Mouse (Mus musculus) intestine, embryonic 16.5 days (tissue): ENCODE measurements around the gene Tshz2. TPM values are rescaled to one million over a fixed set of nuclear protein-coding genes. Genes with fewer than 3 reads are reported as not detected.
A peak's percentile ranks its signal among the peaks of the same experiment; 100 is the strongest.

Source experiments
- ATAC-seq: fragments of 200-750 bp; cut with Nextera tagmentation; 2 replicates; pipeline ENCODE4 v1.8.0; 2017; ENCODE audit warnings: moderate TSS enrichment, moderate library complexity
- H3K27ac ChIP-seq: fragments of 300-500 bp; sonication (generic); 2 replicates; pipeline ENCODE4 v1.5.1; 2014; ENCODE audit warnings: mild to moderate bottlenecking, low read length
- H3K27me3 ChIP-seq: fragments of 300-500 bp; sonication (generic); replicated peaks from 2 replicates; pipeline ENCODE4 v1.6.1; 2014; ENCODE audit warnings: low read length, control low read depth, mixed read lengths; ENCODE audit not compliant: control insufficient read depth, insufficient read depth
- H3K36me3 ChIP-seq: fragments of 300-500 bp; sonication (generic); 2 replicates; pipeline ENCODE4 v1.6.1; 2014; ENCODE audit warnings: low read length, control low read depth; ENCODE audit not compliant: control insufficient read depth, insufficient read depth
- H3K4me1 ChIP-seq: fragments of 300-500 bp; sonication (generic); 2 replicates; pipeline ENCODE4 v1.6.1; 2014; ENCODE audit warnings: low read length, control low read depth, mixed read lengths; ENCODE audit not compliant: control insufficient read depth, insufficient read depth
- H3K4me2 ChIP-seq: fragments of 300-500 bp; sonication (generic); 2 replicates; pipeline ENCODE4 v1.6.1; 2014; ENCODE audit warnings: low read depth, low read length, control low read depth
- H3K4me3 ChIP-seq: fragments of 300-500 bp; sonication (generic); 2 replicates; pipeline ENCODE4 v1.5.1; 2014; ENCODE audit warnings: mild to moderate bottlenecking, low read length
- H3K9ac ChIP-seq: fragments of 300-500 bp; sonication (generic); 2 replicates; pipeline ENCODE4 v1.6.1; 2014; ENCODE audit warnings: low read depth, low read length
- H3K9me3 ChIP-seq: fragments of 300-500 bp; sonication (generic); 2 replicates; pipeline ENCODE4 v1.6.1; 2016; ENCODE audit warnings: low read length, control low read depth; ENCODE audit not compliant: control insufficient read depth
- WGBS: fragments of 180-500 bp; shearing (Covaris S2); extraction: QIAGEN DNeasy Blood & Tissue Kit; methylation state at CpG from one replicate; pipeline ENCODE4 v1.1.7; 2014; 5-methylcytosine and 5-hydroxymethylcytosine counted together
- polyA plus RNA-seq: library from polyadenylated mRNA; unstranded; fragments of >200 nt; fragmentation: Nextera tagmentation; extraction: Ambion mirVana; gene quantifications from 2 replicates; pipeline ENCODE4 v1.2.1, GENCODE M21; 2015

The Tshz2 gene
- polyA plus RNA-seq, 1 experiment from 2014 or later: 14.0 TPM

DNA sequence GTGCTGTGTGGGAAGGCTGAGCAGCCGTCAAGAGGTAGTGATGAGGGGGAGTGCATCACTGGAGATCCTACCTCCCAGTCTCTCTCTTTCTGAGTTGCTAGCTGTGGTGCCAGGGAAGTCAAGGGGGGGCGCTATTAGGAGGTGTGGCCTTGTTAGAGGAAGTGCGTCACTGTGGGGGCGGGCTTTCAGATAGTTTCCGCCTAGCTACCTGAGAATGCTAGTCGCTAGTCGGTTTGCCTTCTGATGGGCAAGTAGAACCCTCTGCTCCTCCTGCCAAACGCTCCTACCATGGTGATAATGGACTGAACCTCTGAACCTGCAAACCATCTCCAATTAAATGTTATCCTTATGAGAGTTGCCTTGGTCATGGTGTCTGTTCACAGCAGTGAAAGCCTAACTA, 282.1 kb downstream of the Tshz2 start:
- no peak overlapping the region for H3K9ac ChIP-seq
- no peaks in the 10 kb centered on the region for H3K4me1 ChIP-seq
- ATAC-seq: no peak
- H3K27me3 ChIP-seq: no peaks in the 10 kb centered on the region
- H3K27ac ChIP-seq: no peak overlapping the region
- H3K4me2 ChIP-seq: no peak overlapping the region
- H3K4me3 ChIP-seq: no peak overlapping the region
- 79% methylated on average over 8 of the region's 8 CpGs for WGBS
- no peaks in the 10 kb centered on the region for H3K9me3 ChIP-seq
- no peaks in the 10 kb centered on the region for H3K36me3 ChIP-seq

- no peak overlapping the region for H3K9ac ChIP-seq
- no peaks in the 10 kb centered on the region for H3K27me3 ChIP-seq
- 82% methylated on average over 13 of the region's 13 CpGs for WGBS
- no peaks in the 10 kb centered on the region for H3K36me3 ChIP-seq
- H3K9me3 ChIP-seq: no peaks in the 10 kb centered on the region
- ATAC-seq: no peak
- H3K4me1 ChIP-seq: no peaks in the 10 kb centered on the region
- H3K4me3 ChIP-seq: no peak overlapping the region
- no peak overlapping the region for H3K4me2 ChIP-seq
- H3K27ac ChIP-seq: no peak overlapping the region
These were observed 282.5 kb downstream of the Tshz2 start for GRCm38 (mm10) chr2:169915326-169915725.

DNA sequence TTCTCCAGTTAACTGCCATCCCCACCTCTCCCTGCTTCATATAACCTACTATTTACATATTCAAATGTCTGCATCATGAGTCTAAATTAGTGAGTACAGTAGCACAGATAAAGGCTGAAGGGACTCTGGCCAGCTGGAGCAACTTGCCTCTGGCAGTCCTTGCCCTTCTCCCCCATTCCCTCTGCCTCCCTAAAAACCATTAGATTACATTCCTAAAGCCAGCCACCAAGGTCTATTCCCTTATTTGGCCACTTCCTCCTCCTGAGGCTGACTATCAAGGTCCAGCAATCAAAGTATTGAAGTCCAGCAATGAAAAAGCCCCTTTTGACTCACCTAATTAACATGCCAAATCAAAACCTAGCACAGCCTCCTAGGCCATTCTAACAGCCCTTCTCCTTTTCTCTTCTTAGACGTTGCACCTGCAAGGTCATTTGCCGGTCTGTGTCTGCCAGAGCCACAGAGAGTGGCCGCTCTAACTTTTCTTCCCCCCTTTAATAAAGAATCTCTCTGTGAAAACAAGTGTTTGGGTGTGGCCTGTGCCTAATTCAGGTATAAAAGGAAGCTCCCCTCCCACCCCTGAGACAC, 286.4 kb downstream of the Tshz2 start:
- no peak for ATAC-seq
- Histone ChIP-seq H3K4me1 (no peaks in the 10 kb centered on the region), H3K4me3 (no peak overlapping the region), H3K27me3 (no peaks in the 10 kb centered on the region), H3K36me3 (no peaks in the 10 kb centered on the region), H3K9ac (no peak overlapping the region), H3K4me2 (no peak overlapping the region), H3K27ac (no peak overlapping the region), H3K9me3 (no peaks in the 10 kb centered on the region)
- WGBS: 75% methylated on average over 3 of the region's 3 CpGs

GRCm38 (mm10) chr2:169924177-169924810, 291.5 kb downstream of the Tshz2 start:
- no peak overlapping the region for H3K4me3 ChIP-seq
- ATAC-seq: no peak
- H3K36me3 ChIP-seq: no peaks in the 10 kb centered on the region
- H3K9me3 ChIP-seq: no peaks in the 10 kb centered on the region
- H3K27ac ChIP-seq: 0 out of 2 replicates have a peak overlapping the region, but pooled peaks have one; percentile 13
- H3K4me1 ChIP-seq: peaks cover 7% of the 10 kb centered on the region
- H3K9ac ChIP-seq: no peak overlapping the region
- no peak overlapping the region for H3K4me2 ChIP-seq
- no peaks in the 10 kb centered on the region for H3K27me3 ChIP-seq
- 62% methylated on average over 8 of the region's 8 CpGs for WGBS

- ATAC-seq: no peak
- H3K9me3 ChIP-seq: no peaks in the 10 kb centered on the region
- no peak overlapping the region for H3K9ac ChIP-seq
- no peaks in the 10 kb centered on the region for H3K27me3 ChIP-seq
- no peaks in the 10 kb centered on the region for H3K36me3 ChIP-seq
- no peak overlapping the region for H3K4me3 ChIP-seq
- no peak overlapping the region for H3K4me2 ChIP-seq
- H3K27ac ChIP-seq: no peak overlapping the region
- 76% methylated on average over 5 of the region's 5 CpGs for WGBS
- peaks cover 12% of the 10 kb centered on the region for H3K4me1 ChIP-seq
These were observed 292.7 kb downstream of the Tshz2 start for GRCm38 (mm10) chr2:169925466-169925865.

DNA sequence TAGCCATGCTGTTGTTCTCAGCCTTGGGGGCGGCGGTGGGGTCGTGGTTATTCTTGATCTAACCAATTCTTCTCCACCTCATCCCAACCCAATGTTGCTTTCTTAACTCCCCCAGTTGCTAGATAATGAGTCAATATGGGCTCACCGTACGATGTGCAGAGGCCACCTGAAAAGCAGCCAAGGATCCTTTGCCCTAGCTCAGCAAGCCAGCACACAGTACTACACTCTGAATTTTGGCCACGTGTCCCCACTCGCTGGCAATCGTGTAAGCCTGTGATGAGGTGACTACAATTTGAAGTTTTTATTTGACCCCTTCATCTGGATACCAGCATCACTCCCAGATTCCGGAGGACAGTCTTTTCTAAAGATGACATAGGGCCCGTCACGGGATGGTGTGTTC, 293.2 kb downstream of the Tshz2 start:
- Histone ChIP-seq H3K4me2 (no peak overlapping the region), H3K9ac (no peak overlapping the region), H3K9me3 (no peaks in the 10 kb centered on the region), H3K36me3 (no peaks in the 10 kb centered on the region), H3K27ac (no peak overlapping the region), H3K4me3 (no peak overlapping the region), H3K4me1 (peaks cover 12% of the 10 kb centered on the region), H3K27me3 (no peaks in the 10 kb centered on the region)
- 71% methylated on average over 11 of the region's 11 CpGs for WGBS
- no peak for ATAC-seq

DNA sequence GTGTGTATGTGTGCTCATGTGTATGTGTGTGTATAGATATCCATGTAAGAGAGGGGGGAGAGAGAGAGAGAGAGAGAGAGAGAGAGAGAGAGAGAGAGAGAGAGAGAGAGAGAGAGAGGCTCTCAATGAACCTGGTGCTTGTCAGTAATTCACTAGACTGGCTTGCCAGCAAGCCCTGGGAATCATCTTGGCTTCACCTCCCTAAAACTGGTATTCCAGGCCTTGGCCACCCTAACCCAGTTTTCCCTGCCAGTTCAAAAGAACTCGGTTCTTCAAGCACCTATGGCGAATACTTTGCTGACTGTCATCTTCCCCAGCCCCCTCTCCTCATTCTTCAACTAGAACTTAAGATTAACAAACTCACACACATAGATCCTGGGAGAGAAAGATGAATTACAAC, 294.6 kb downstream of the Tshz2 start:
- Histone ChIP-seq H3K4me2 (no peak overlapping the region), H3K36me3 (no peaks in the 10 kb centered on the region), H3K27me3 (no peaks in the 10 kb centered on the region), H3K9ac (no peak overlapping the region), H3K9me3 (no peaks in the 10 kb centered on the region), H3K27ac (no peak overlapping the region), H3K4me1 (peaks cover 12% of the 10 kb centered on the region), H3K4me3 (no peak overlapping the region)
- ATAC-seq: no peak
- WGBS: 77% methylated on average over 2 of the region's 2 CpGs

- ATAC-seq: peak; percentile 52; the same call in 1 of the 2 replicates
- 39% methylated on average over 14 of the region's 14 CpGs for WGBS
These were observed 295.8 kb downstream of the Tshz2 start for GRCm38 (mm10) chr2:169928447-169929120.

DNA sequence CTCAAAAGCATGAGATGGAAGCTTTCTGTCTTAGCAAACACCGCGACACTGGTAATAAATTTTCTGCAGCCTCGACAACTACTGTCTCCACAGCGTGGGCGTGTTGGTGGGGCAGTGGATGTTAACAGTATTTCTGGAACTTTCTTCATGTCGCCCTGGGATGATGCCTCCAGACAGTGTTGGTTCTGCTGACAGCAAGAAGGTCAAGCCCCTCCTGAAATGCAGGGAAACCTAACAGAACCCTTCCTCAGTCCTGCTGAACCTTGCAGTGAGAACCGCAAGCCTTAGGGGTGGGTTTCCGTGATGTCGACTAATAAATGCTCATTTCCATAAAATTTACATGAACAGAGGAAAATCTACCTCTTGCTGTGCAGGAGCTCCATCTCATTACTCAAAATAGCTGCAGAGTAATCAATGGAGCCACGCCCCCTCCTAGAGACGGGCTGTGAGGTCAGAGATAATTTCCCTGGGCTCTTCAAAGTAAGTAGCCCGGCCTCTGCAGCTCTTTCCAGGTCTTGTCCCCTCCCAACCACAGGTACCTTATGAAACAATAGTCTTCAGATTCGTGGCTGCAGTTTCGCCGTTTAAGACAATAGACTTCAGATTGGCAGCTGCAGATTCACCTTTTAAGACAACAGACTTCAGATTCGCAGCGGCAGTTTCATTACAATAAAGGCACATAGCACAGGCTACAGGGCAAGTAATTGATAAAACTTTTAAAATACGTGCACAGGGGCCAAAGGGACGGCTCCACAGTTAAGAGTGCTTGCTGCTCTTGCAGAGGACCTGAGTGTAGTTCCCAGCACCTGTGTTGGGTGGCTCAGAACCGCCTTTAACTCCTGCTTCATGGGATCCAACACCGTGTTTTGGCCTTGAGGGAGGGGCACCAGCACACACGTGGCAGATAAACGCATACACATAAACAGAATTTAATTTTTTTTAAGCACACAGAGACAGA, 297.0 kb downstream of the Tshz2 start:
- peak overlapping the region; percentile 40 for H3K4me3 ChIP-seq
- H3K9me3 ChIP-seq: no peaks in the 10 kb centered on the region
- WGBS: 45% methylated on average over 23 of the region's 23 CpGs
- H3K27me3 ChIP-seq: no peaks in the 10 kb centered on the region
- 0 out of 2 replicates have a peak overlapping the region, but pooled peaks have one; percentile 39 for H3K9ac ChIP-seq
- H3K4me2 ChIP-seq: peak overlapping the region; percentile 55
- H3K27ac ChIP-seq: no peak overlapping the region
- ATAC-seq: peak; percentile 90
- H3K4me1 ChIP-seq: peaks cover 12% of the 10 kb centered on the region
- H3K36me3 ChIP-seq: no peaks in the 10 kb centered on the region

More at GRCm38 (mm10) chr2:169928447-169929120, 295.8 kb downstream of the Tshz2 start:
- H3K27me3 ChIP-seq: no peaks in the 10 kb centered on the region
- no peak overlapping the region for H3K4me3 ChIP-seq
- no peak overlapping the region for H3K27ac ChIP-seq
- H3K4me1 ChIP-seq: peaks cover 12% of the 10 kb centered on the region
- no peaks in the 10 kb centered on the region for H3K36me3 ChIP-seq
- H3K4me2 ChIP-seq: no peak overlapping the region
- H3K9ac ChIP-seq: no peak overlapping the region
- no peaks in the 10 kb centered on the region for H3K9me3 ChIP-seq
